Mouse (Mus musculus) lung, embryonic 15.5 days (tissue): ENCODE data around the gene Fam219a. TPM values are rescaled to one million over a fixed set of nuclear protein-coding genes. Genes with fewer than 3 reads are reported as not detected.

ENCODE experiments used
- ATAC-seq: fragments of 200-750 bp; cut with Nextera tagmentation; 2 replicates; pipeline ENCODE4 v1.8.0; 2017; ENCODE audit warnings: moderate number of reproducible peaks, borderline replicate concordance; ENCODE audit not compliant: low FRiP score, low TSS enrichment; ENCODE audit errors: extremely low read depth
- H3K27ac ChIP-seq: fragments of 300-500 bp; sonication (generic); 2 replicates; pipeline ENCODE4 v1.5.1; 2015; ENCODE audit warnings: moderate library complexity, mild to moderate bottlenecking, inconsistent platforms
- H3K27me3 ChIP-seq: fragments of 300-500 bp; sonication (generic); 2 replicates; pipeline ENCODE4 v1.6.1; 2015; ENCODE audit warnings: inconsistent platforms
- H3K36me3 ChIP-seq: fragments of 300-500 bp; sonication (generic); 2 replicates; pipeline ENCODE4 v1.6.1; 2015; ENCODE audit warnings: inconsistent platforms
- H3K4me1 ChIP-seq: fragments of 300-500 bp; sonication (generic); 2 replicates; pipeline ENCODE4 v1.6.1; 2015; ENCODE audit warnings: inconsistent platforms
- H3K4me2 ChIP-seq: fragments of 300-500 bp; sonication (generic); 2 replicates; pipeline ENCODE4 v1.6.1; 2015; ENCODE audit warnings: inconsistent platforms, mild to moderate bottlenecking, moderate library complexity
- H3K4me3 ChIP-seq: fragments of 300-500 bp; sonication (generic); 2 replicates; pipeline ENCODE4 v1.5.1; 2015; ENCODE audit warnings: mild to moderate bottlenecking, inconsistent platforms
- H3K9ac ChIP-seq: fragments of 300-500 bp; sonication (generic); 2 replicates; pipeline ENCODE4 v1.6.1; 2015; ENCODE audit warnings: inconsistent platforms
- H3K9me3 ChIP-seq: fragments of 300-500 bp; sonication (generic); 2 replicates; pipeline ENCODE4 v1.6.1; 2016; ENCODE audit warnings: inconsistent platforms
- WGBS: fragments of 180-500 bp; shearing (Covaris S2); methylation state at CpG from one replicate; pipeline ENCODE4 v1.1.7; 2015; 5-methylcytosine and 5-hydroxymethylcytosine counted together
- polyA plus RNA-seq: library from polyadenylated mRNA; unstranded; fragments of >200 nt; fragmentation: Nextera tagmentation; extraction: Ambion mirVana; gene quantifications from 2 replicates; pipeline ENCODE4 v1.2.1, GENCODE M21; 2015

The Fam219a gene
- polyA plus RNA-seq, 1 experiment from 2014 or later: 2.2 TPM

GRCm38 (mm10) chr4:41573492-41573891 is 4.2 kb upstream of the Fam219a start:
- 62% methylated on average over 4 of the region's 4 CpGs for WGBS
- no peak for ATAC-seq

GRCm38 (mm10) chr4:41571490-41571889 is 2.2 kb upstream of the Fam219a start:
- Histone ChIP-seq H3K9ac (no peak overlapping the region), H3K4me1 (peaks cover 18% of the 10 kb centered on the region), H3K4me2 (no peak overlapping the region), H3K4me3 (no peak overlapping the region), H3K9me3 (no peaks in the 10 kb centered on the region), H3K27ac (no peak overlapping the region), H3K27me3 (peaks cover 4% of the 10 kb centered on the region; the same call in 1 of the 2 replicates), H3K36me3 (no peaks in the 10 kb centered on the region)
- WGBS: 24% methylated on average over 5 of the region's 5 CpGs
- ATAC-seq: no peak

More at GRCm38 (mm10) chr4:41573492-41573891, 4.2 kb upstream of the Fam219a start:
- Histone ChIP-seq H3K4me1 (peaks cover 9% of the 10 kb centered on the region), H3K9me3 (no peaks in the 10 kb centered on the region), H3K27ac (no peak overlapping the region), H3K9ac (no peak overlapping the region), H3K4me2 (no peak overlapping the region), H3K27me3 (0 out of 2 replicates have a peak, but pooled peaks cover 4% of the 10 kb centered on the region), H3K4me3 (no peak overlapping the region), H3K36me3 (no peaks in the 10 kb centered on the region)

- Histone ChIP-seq H3K27me3 (peaks cover 4% of the 10 kb centered on the region; the same call in 1 of the 2 replicates), H3K9me3 (no peaks in the 10 kb centered on the region), H3K27ac (peak overlapping the region; percentile 46), H3K4me3 (peak overlapping the region; percentile 84), H3K36me3 (no peaks in the 10 kb centered on the region), H3K4me2 (peak overlapping the region; percentile 97), H3K4me1 (peaks cover 16% of the 10 kb centered on the region), H3K9ac (peak overlapping the region; percentile 65)
- ATAC-seq: peak; percentile 4; the same call in 1 of the 2 replicates
- 1% methylated on average over 58 of the region's 58 CpGs for WGBS
Measured at GRCm38 (mm10) chr4:41568682-41569410, 492 bp downstream of the Fam219a start.

- no peak overlapping the region for H3K27ac ChIP-seq
- WGBS: 10% methylated on average over 19 of the region's 19 CpGs
Measured at GRCm38 (mm10) chr4:41568239-41568638, 1.1 kb downstream of the Fam219a start.

GRCm38 (mm10) chr4:41566123-41566522 is 3.2 kb downstream of the Fam219a start:
- Histone ChIP-seq H3K4me1 (peaks cover 16% of the 10 kb centered on the region), H3K9ac (no peak overlapping the region), H3K4me2 (no peak overlapping the region), H3K4me3 (no peak overlapping the region), H3K9me3 (no peaks in the 10 kb centered on the region), H3K36me3 (no peaks in the 10 kb centered on the region), H3K27me3 (peaks cover under 1% of the 10 kb centered on the region; the same call in 1 of the 2 replicates), H3K27ac (no peak overlapping the region)
- ATAC-seq: no peak
- WGBS: 10% methylated on average over 3 of the region's 3 CpGs

More at GRCm38 (mm10) chr4:41568239-41568638, 1.1 kb downstream of the Fam219a start:
- Histone ChIP-seq H3K27me3 (peaks cover 4% of the 10 kb centered on the region; the same call in 1 of the 2 replicates), H3K4me3 (peak overlapping the region; percentile 84), H3K4me2 (peak overlapping the region; percentile 97), H3K36me3 (no peaks in the 10 kb centered on the region), H3K4me1 (peaks cover 16% of the 10 kb centered on the region), H3K9ac (peak overlapping the region; percentile 65), H3K9me3 (no peaks in the 10 kb centered on the region)
- no peak for ATAC-seq

- H3K9me3 ChIP-seq: no peaks in the 10 kb centered on the region
- no peaks in the 10 kb centered on the region; the same call in 1 of the 2 replicates for H3K27me3 ChIP-seq
- peaks cover 7% of the 10 kb centered on the region for H3K4me1 ChIP-seq
- no peak overlapping the region for H3K4me2 ChIP-seq
- H3K4me3 ChIP-seq: no peak overlapping the region
- H3K27ac ChIP-seq: no peak overlapping the region
- no peaks in the 10 kb centered on the region for H3K36me3 ChIP-seq
- H3K9ac ChIP-seq: no peak overlapping the region
- no peak for ATAC-seq
- WGBS: 81% methylated on average over 5 of the region's 5 CpGs
Measured at GRCm38 (mm10) chr4:41563297-41563696, 6.0 kb downstream of the Fam219a start.

- H3K36me3 ChIP-seq: no peaks in the 10 kb centered on the region
- H3K4me1 ChIP-seq: peaks cover 14% of the 10 kb centered on the region
- ATAC-seq: no peak
- WGBS: 53% methylated on average over 3 of the region's 3 CpGs
- no peaks in the 10 kb centered on the region for H3K27me3 ChIP-seq
- no peak overlapping the region for H3K9ac ChIP-seq
- no peaks in the 10 kb centered on the region for H3K9me3 ChIP-seq
- H3K4me2 ChIP-seq: no peak overlapping the region
- H3K27ac ChIP-seq: no peak overlapping the region
- H3K4me3 ChIP-seq: no peak overlapping the region
Measured at GRCm38 (mm10) chr4:41557092-41557491, 12.2 kb downstream of the Fam219a start.

- H3K27ac ChIP-seq: 0 out of 2 replicates have a peak overlapping the region, but pooled peaks have one; percentile 21
- ATAC-seq: no peak
- H3K9ac ChIP-seq: no peak overlapping the region
- no peaks in the 10 kb centered on the region for H3K36me3 ChIP-seq
- no peaks in the 10 kb centered on the region for H3K9me3 ChIP-seq
- peaks cover 14% of the 10 kb centered on the region for H3K4me1 ChIP-seq
- no peaks in the 10 kb centered on the region for H3K27me3 ChIP-seq
- H3K4me2 ChIP-seq: no peak overlapping the region
- WGBS: 46% methylated on average over 5 of the region's 5 CpGs
- H3K4me3 ChIP-seq: no peak overlapping the region
Measured at GRCm38 (mm10) chr4:41556311-41556953, 12.9 kb downstream of the Fam219a start.

GRCm38 (mm10) chr4:41554994-41555663 is 14.2 kb downstream of the Fam219a start:
- Histone ChIP-seq H3K27me3 (no peaks in the 10 kb centered on the region), H3K36me3 (no peaks in the 10 kb centered on the region), H3K27ac (peak overlapping the region; percentile 79), H3K9me3 (no peaks in the 10 kb centered on the region), H3K4me3 (no peak overlapping the region), H3K4me2 (no peak overlapping the region), H3K4me1 (peaks cover 14% of the 10 kb centered on the region), H3K9ac (no peak overlapping the region)
- 42% methylated on average over 14 of the region's 14 CpGs for WGBS
- ATAC-seq: peak; percentile 75

GRCm38 (mm10) chr4:41553116-41553515 is 16.2 kb downstream of the Fam219a start:
- Histone ChIP-seq H3K36me3 (no peaks in the 10 kb centered on the region), H3K27ac (no peak overlapping the region), H3K4me3 (no peak overlapping the region), H3K9ac (no peak overlapping the region), H3K4me1 (peaks cover 14% of the 10 kb centered on the region), H3K4me2 (no peak overlapping the region), H3K9me3 (no peaks in the 10 kb centered on the region), H3K27me3 (no peaks in the 10 kb centered on the region)
- no peak for ATAC-seq
- 76% methylated on average over 11 of the region's 11 CpGs for WGBS

- Histone ChIP-seq H3K27me3 (no peaks in the 10 kb centered on the region), H3K9ac (no peak overlapping the region), H3K4me3 (no peak overlapping the region), H3K9me3 (no peaks in the 10 kb centered on the region), H3K4me1 (peaks cover 14% of the 10 kb centered on the region), H3K4me2 (no peak overlapping the region), H3K36me3 (no peaks in the 10 kb centered on the region), H3K27ac (no peak overlapping the region)
- 27% methylated on average over 6 of the region's 6 CpGs for WGBS
- ATAC-seq: no peak
Measured at GRCm38 (mm10) chr4:41552529-41552928, 16.8 kb downstream of the Fam219a start.
